Mouse (Mus musculus): ENCODE data around the gene Camta2. TPM values are rescaled to one million over a fixed set of nuclear protein-coding genes. Genes with fewer than 3 reads are reported as not detected.

The Camta2 gene
- 25.3 and 32.7 TPM in 2 replicates for polyA plus RNA-seq (2012; rRNA removed)

GRCm38 (mm10) chr11:70687601-70688199 is at the start of gene Camta2:
Gene Camta2, minus strand, starts transcription at chr11:70688105.

DNA sequence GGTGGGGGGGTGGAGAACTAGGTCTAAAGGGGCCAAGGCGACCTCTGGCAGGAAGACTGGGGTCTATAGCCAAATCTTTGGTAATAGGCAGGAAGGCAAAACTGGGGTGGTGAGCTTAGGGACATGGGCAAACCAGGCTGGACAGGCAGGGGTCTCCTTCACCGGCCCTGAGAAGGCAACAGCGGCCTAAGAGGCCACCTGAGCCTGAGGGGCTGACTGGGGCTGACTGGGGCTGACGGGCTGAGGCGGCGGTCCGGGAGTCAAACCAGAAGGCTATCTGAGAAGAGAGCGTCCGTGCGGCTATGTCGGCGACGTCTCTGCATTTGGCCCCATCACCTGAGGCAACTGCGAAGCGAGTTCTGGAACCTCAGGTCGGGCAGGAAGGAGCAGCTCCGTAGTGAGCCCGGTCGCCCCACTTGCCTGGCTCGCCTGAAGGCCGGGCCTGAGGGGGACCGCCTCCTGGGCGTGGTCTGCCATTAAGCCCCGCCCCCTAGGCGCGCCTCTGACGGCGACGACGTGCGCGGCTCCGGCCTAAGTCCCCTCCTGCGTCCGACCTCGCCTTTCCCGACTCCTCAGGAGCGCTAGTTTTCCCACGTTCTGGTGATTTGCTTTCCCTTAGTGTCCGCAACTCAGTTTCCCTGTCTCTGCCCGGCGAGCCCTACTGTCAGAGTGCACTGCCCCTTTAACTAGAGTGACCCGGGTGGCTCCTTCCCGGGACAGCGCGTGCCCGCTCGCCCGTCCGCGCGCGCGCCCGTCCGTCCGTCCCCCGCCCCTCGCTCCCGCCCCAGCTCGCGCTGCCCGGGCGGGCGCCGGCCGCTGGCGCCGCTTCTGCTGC is 12.0 kb upstream of the Camta2 start, which contains the start of the genes Inca1 and Kif1c:
Gene Inca1, minus strand, starts transcription at position 434 of the 835 bp plus-strand sequence.
Gene Kif1c, plus strand, starts transcription at position 827 of the 835 bp plus-strand sequence.

GRCm38 (mm10) chr11:70668771-70669505 is 19.0 kb downstream of the Camta2 start, which contains the start of gene Spag7:
Gene Spag7, minus strand, starts transcription at chr11:70669416.

DNA sequence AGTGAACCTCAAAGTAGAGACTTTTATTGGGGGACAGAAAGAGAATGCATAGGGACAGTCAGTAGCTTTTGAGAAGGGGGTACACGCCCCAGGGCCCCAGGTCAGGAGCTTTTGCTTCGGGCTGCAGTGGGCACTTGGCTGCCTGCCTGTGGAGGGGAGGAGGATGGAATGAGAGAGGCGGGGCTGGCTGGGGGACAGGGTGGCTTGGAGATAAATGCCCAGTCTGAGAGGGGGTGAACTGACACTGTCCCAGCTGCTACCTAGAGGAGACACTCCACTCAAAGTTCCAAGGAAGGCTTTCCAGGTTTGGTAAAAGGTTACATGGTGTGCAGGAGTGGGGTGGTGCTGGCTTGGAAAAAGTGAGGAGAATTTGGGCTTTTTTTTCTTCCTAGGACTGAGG is 30.9 kb downstream of the Camta2 start, which contains the start of gene Eno3:
Gene Eno3, plus strand, starts transcription at position 239 of the 400 bp plus-strand sequence.

DNA sequence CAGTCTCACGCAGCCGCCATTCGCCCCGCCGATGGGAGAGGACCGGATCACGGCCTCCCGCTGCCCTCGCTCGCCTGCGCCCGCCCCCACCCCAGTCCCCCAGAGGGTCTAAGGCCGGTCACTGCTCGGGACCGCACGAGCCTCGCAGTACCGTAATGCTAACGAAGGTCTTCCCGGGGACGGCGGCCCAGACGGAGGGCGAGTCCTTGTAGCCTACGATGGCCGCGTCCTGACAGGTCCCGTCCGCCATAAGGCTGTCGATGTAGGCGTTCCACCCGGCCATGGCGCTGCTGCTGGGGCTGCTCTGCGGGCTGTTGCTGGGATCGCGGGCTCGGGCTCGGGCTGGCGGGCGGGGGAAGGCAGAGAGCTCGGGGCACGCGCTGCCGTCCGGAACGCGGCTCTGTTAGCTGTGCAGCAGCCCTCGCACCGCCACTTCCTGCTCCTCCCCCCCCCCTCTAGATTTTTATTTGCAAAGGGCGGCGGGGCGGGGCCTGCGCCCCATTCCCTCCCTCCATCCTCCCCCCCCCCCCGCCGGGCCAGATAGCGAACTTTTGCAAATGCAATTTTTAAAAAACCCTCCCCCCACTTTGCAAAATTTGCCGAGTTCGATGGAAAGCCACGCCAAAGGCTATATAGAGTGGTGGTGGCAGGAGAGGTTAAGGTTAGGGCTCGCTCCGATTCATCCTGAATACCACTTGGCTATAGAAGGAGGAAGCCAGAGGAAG is 33.5 kb downstream of the Camta2 start, which contains the start of gene Pfn1:
Gene Pfn1, minus strand, starts transcription at position 447 of the 725 bp plus-strand sequence.

GRCm38 (mm10) chr11:70646691-70647650 is 40.9 kb downstream of the Camta2 start, which contains the start of the genes Rnf167 and Slc25a11:
Gene Rnf167, plus strand, starts transcription at chr11:70647235.
Gene Slc25a11, minus strand, starts transcription at chr11:70647479.

DNA sequence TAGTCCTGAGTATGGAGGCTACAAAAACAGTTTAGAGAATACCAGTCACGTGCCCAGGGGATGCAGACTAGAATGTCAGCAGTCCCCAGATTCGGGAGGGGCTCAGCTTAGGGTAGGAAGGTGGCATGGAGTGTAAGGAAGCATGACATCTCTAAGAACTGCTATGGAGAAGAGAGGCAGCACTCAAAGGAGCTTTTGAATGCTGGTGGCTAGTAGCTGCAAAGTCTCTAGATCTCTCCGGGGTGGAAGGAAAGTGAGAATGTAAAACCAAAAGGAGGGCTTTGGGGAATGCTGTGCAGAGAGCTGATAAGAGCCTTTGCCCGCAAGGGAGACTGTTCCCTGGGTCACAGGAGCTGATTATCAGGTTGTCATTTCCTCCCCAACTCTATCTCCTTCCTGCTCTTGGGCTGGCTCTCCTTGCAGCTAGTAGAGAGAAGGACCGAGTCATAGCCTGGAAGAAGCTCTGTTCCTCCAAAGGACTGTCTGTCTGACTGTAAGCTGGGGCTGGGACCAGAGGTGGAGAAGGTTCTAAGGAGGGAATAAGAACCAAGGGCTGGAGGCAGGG is 49.1 kb downstream of the Camta2 start, which contains the start of gene Gp1ba:
Gene Gp1ba, plus strand, starts transcription at position 409 of the 565 bp plus-strand sequence.

Other genes with a start within 250 kb of the Camta2 start
- gene Med11, start 236.2 kb downstream of the Camta2 start, polyA plus RNA-seq (2012; rRNA removed), result 21.2 and 24.3 TPM in 2 replicates
- gene Zmynd15, start 228.7 kb downstream of the Camta2 start, polyA plus RNA-seq (2012; rRNA removed), result 8.7 and 9.5 TPM in 2 replicates
- 37.7 and 41.1 TPM in 2 replicates for gene Cxcl16, start 228.1 kb downstream of the Camta2 start, polyA plus RNA-seq (2012; rRNA removed)
- gene Tm4sf5, start 182.9 kb downstream of the Camta2 start, polyA plus RNA-seq (2012; rRNA removed), result 2.7 and 3.7 TPM in 2 replicates
- 0.50 TPM in 1 of 2 replicates, not detected in the other for gene Vmo1, start 173.5 kb downstream of the Camta2 start, polyA plus RNA-seq (2012; rRNA removed)
- 0.94 and 1.0 TPM in 2 replicates for gene Gltpd2, start 168.9 kb downstream of the Camta2 start, polyA plus RNA-seq (2012; rRNA removed)
- gene Psmb6, start 162.7 kb downstream of the Camta2 start, polyA plus RNA-seq (2012; rRNA removed), result 320 and 440 TPM in 2 replicates
- gene Gm40193, start 155.2 kb downstream of the Camta2 start, polyA plus RNA-seq (2012; rRNA removed), result not detected in 2 replicates
- gene Pld2, start 148.0 kb downstream of the Camta2 start, polyA plus RNA-seq (2012; rRNA removed), result 31.2 and 31.9 TPM in 2 replicates
- 111 and 120 TPM in 2 replicates for gene Mink1, start 125.2 kb downstream of the Camta2 start, polyA plus RNA-seq (2012; rRNA removed)
- not detected in 2 replicates for gene 4930544D05Rik, start 72.3 kb downstream of the Camta2 start, polyA plus RNA-seq (2012; rRNA removed)
- 0.35 TPM in 1 of 2 replicates, not detected in the other for gene Chrne, start 68.9 kb downstream of the Camta2 start, polyA plus RNA-seq (2012; rRNA removed)
- gene Gp1ba, start 49.0 kb downstream of the Camta2 start, polyA plus RNA-seq (2012; rRNA removed), result not detected in 2 replicates
- 94.5 and 104 TPM in 2 replicates for gene Rnf167, start 40.9 kb downstream of the Camta2 start, polyA plus RNA-seq (2012; rRNA removed)
- 138 and 164 TPM in 2 replicates for gene Slc25a11, start 40.6 kb downstream of the Camta2 start, polyA plus RNA-seq (2012; rRNA removed)
- 2,318 and 3,020 TPM in 2 replicates for gene Pfn1, start 33.5 kb downstream of the Camta2 start, polyA plus RNA-seq (2012; rRNA removed)
- 11.0 and 11.7 TPM in 2 replicates for gene Eno3, start 30.9 kb downstream of the Camta2 start, polyA plus RNA-seq (2012; rRNA removed)
- 38.2 and 49.8 TPM in 2 replicates for gene Spag7, start 18.7 kb downstream of the Camta2 start, polyA plus RNA-seq (2012; rRNA removed)
- 2.7 and 3.5 TPM in 2 replicates for gene Inca1, start 12.1 kb upstream of the Camta2 start, polyA plus RNA-seq (2012; rRNA removed)
- gene Kif1c, start 12.4 kb upstream of the Camta2 start, polyA plus RNA-seq (2012; rRNA removed), result 51.4 and 54.9 TPM in 2 replicates
- gene Zfp3, start 76.1 kb upstream of the Camta2 start, polyA plus RNA-seq (2012; rRNA removed), result 1.9 and 2.1 TPM in 2 replicates
- gene Scimp, start 124.5 kb upstream of the Camta2 start, polyA plus RNA-seq (2012; rRNA removed), result 0.83 and 0.85 TPM in 2 replicates
- gene Rabep1, start 156.7 kb upstream of the Camta2 start, polyA plus RNA-seq (2012; rRNA removed), result 3.2 and 9.1 TPM in 2 replicates

Measured in ovary, adult 2 months (tissue).